Mouse (Mus musculus): Measurements from ENCODE around the gene Tmem91. TPM values are rescaled to one million over a fixed set of nuclear protein-coding genes. Genes with fewer than 3 reads are reported as not detected.

Gene Tmem91
- polyA plus RNA-seq, 1 experiment = 0.18 TPM

- H3K79me2 ChIP-seq (ENCODE audit: control insufficient read depth, insufficient read depth) = no peaks in the 10 kb centered on the region
- TF ChIP-seq MAX (IDR thresholded peaks at IDR 0.05) = no peak
- H3K4me3 ChIP-seq (ENCODE audit: insufficient read depth, poor library complexity, severe bottlenecking) = no peak overlapping the region
- H3K79me3 ChIP-seq (ENCODE audit: low read depth) = peaks cover 2% of the 10 kb centered on the region
- no peaks in the 10 kb centered on the region for H3K27me3 ChIP-seq (ENCODE audit: control insufficient read depth, insufficient read depth, insufficient read length)
- peaks cover 17% of the 10 kb centered on the region for H3K36me3 ChIP-seq (ENCODE audit: control insufficient read depth, insufficient read depth)
- H3ac ChIP-seq (ENCODE audit: control insufficient read depth, insufficient read length, low read depth) = no peak overlapping the region
Measured at GRCm38 (mm10) chr7:25666381-25666780, 8.6 kb downstream of the Tmem91 start.

GRCm38 (mm10) chr7:25658657-25659472 lies 16.1 kb downstream of the Tmem91 start, which contains the start of the genes Bckdha and Exosc5:
Gene Bckdha, minus strand, starts transcription at chr7:25658981.
Gene Exosc5, plus strand, starts transcription at chr7:25659164.
- Histone ChIP-seq H3K4me3 (ENCODE audit: insufficient read depth, poor library complexity, severe bottlenecking) (peak within 1 kb of the TSS; percentile 53), H3ac (ENCODE audit: control insufficient read depth, insufficient read length, low read depth) (peak within 1 kb of the TSS; percentile 62), H3K79me2 (ENCODE audit: control insufficient read depth, insufficient read depth) (peaks cover 23% of the 10 kb centered on the region), H3K79me3 (ENCODE audit: low read depth) (peaks cover 7% of the 10 kb centered on the region), H3K27me3 (ENCODE audit: control insufficient read depth, insufficient read depth, insufficient read length) (no peaks in the 10 kb centered on the region), H3K36me3 (ENCODE audit: control insufficient read depth, insufficient read depth) (peaks cover 5% of the 10 kb centered on the region)
- TF ChIP-seq USF1 (IDR thresholded peaks at IDR 0.05; ENCODE audit: low read depth) (peak; percentile 49), MAX (IDR thresholded peaks at IDR 0.05) (peak; percentile 99), MYOG (IDR thresholded peaks at IDR 0.05; ENCODE audit: control insufficient read depth, extremely low read depth, insufficient read length) (no peak)

- Histone ChIP-seq H3K4me3 (ENCODE audit: insufficient read depth, poor library complexity, severe bottlenecking) (no peak overlapping the region), H3ac (ENCODE audit: control insufficient read depth, insufficient read length, low read depth) (no peak overlapping the region), H3K79me3 (ENCODE audit: low read depth) (peaks cover 7% of the 10 kb centered on the region), H3K36me3 (ENCODE audit: control insufficient read depth, insufficient read depth) (no peaks in the 10 kb centered on the region), H3K27me3 (ENCODE audit: control insufficient read depth, insufficient read depth, insufficient read length) (no peaks in the 10 kb centered on the region), H3K79me2 (ENCODE audit: control insufficient read depth, insufficient read depth) (peaks cover 23% of the 10 kb centered on the region)
- TF ChIP-seq MAX (IDR thresholded peaks at IDR 0.05) (no peak), MYOD1 (IDR thresholded peaks at IDR 0.05; ENCODE audit: control insufficient read depth, insufficient read length, low read depth) (no peak), FOSL1 (IDR thresholded peaks at IDR 0.05; ENCODE audit: insufficient read depth, low read length, poor library complexity, severe bottlenecking) (no peak), USF1 (IDR thresholded peaks at IDR 0.05; ENCODE audit: low read depth) (no peak), MYOG (IDR thresholded peaks at IDR 0.05; ENCODE audit: control insufficient read depth, extremely low read depth, insufficient read length) (no peak), CEBPB (IDR thresholded peaks at IDR 0.05; ENCODE audit: low read depth) (no peak), CTCF (IDR thresholded peaks at IDR 0.05; ENCODE audit: control insufficient read depth, insufficient read depth, insufficient read length) (no peak)
Measured at GRCm38 (mm10) chr7:25657785-25658184, 17.2 kb downstream of the Tmem91 start.

- Histone ChIP-seq H3K36me3 (ENCODE audit: control insufficient read depth, insufficient read depth) (no peaks in the 10 kb centered on the region), H3K79me2 (ENCODE audit: control insufficient read depth, insufficient read depth) (peaks cover 18% of the 10 kb centered on the region), H3K4me3 (ENCODE audit: insufficient read depth, poor library complexity, severe bottlenecking) (no peak overlapping the region), H3K27me3 (ENCODE audit: control insufficient read depth, insufficient read depth, insufficient read length) (no peaks in the 10 kb centered on the region), H3K79me3 (ENCODE audit: low read depth) (peaks cover 5% of the 10 kb centered on the region), H3ac (ENCODE audit: control insufficient read depth, insufficient read length, low read depth) (no peak overlapping the region)
- no peak for TF ChIP-seq USF1 (IDR thresholded peaks at IDR 0.05; ENCODE audit: low read depth)
- no peak for TF ChIP-seq CEBPB (IDR thresholded peaks at IDR 0.05; ENCODE audit: low read depth)
- TF ChIP-seq FOSL1 (IDR thresholded peaks at IDR 0.05; ENCODE audit: insufficient read depth, low read length, poor library complexity, severe bottlenecking) = no peak
- no peak for TF ChIP-seq CTCF (IDR thresholded peaks at IDR 0.05; ENCODE audit: control insufficient read depth, insufficient read depth, insufficient read length)
Measured at GRCm38 (mm10) chr7:25655601-25656428, 19.2 kb downstream of the Tmem91 start.

GRCm38 (mm10) chr7:25652244-25652759 lies 22.7 kb downstream of the Tmem91 start:
- H3K4me3 ChIP-seq (ENCODE audit: insufficient read depth, poor library complexity, severe bottlenecking) = no peak overlapping the region
- no peaks in the 10 kb centered on the region for H3K27me3 ChIP-seq (ENCODE audit: control insufficient read depth, insufficient read depth, insufficient read length)
- no peaks in the 10 kb centered on the region for H3K79me3 ChIP-seq (ENCODE audit: low read depth)
- TF ChIP-seq USF1 (IDR thresholded peaks at IDR 0.05; ENCODE audit: low read depth) (no peak), MYOG (IDR thresholded peaks at IDR 0.05; ENCODE audit: control insufficient read depth, extremely low read depth, insufficient read length) (no peak), MYOD1 (IDR thresholded peaks at IDR 0.05; ENCODE audit: control insufficient read depth, insufficient read length, low read depth) (no peak), CTCF (IDR thresholded peaks at IDR 0.05; ENCODE audit: control insufficient read depth, insufficient read depth, insufficient read length) (no peak), CEBPB (IDR thresholded peaks at IDR 0.05; ENCODE audit: low read depth) (no peak)
- H3ac ChIP-seq (ENCODE audit: control insufficient read depth, insufficient read length, low read depth) = no peak overlapping the region
- no peaks in the 10 kb centered on the region for H3K79me2 ChIP-seq (ENCODE audit: control insufficient read depth, insufficient read depth)
- H3K36me3 ChIP-seq (ENCODE audit: control insufficient read depth, insufficient read depth) = no peaks in the 10 kb centered on the region

DNA sequence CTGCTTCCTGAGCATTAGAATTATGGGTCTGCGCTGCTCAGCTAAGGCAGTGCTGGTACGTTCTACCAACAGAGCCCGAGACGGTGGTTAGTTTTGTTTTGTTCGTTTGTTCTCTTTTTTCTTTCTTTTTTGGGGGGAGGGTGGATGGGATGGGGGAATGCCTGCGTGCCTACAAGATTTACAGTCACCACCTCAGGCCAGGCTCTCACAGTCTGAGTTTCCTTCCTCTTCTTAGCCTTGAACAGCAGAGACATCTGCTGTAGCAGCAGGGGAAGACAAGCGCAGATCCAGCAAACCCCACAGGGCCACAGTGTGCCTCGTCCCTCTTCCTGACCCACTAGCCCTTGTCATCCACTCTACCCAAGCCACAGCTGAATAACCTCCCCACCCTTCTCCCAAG lies 23.7 kb downstream of the Tmem91 start:
- Histone ChIP-seq H3K27me3 (ENCODE audit: control insufficient read depth, insufficient read depth, insufficient read length) (no peaks in the 10 kb centered on the region), H3K4me3 (ENCODE audit: insufficient read depth, poor library complexity, severe bottlenecking) (no peak overlapping the region), H3K36me3 (ENCODE audit: control insufficient read depth, insufficient read depth) (no peaks in the 10 kb centered on the region), H3K79me2 (ENCODE audit: control insufficient read depth, insufficient read depth) (no peaks in the 10 kb centered on the region), H3K79me3 (ENCODE audit: low read depth) (no peaks in the 10 kb centered on the region), H3ac (ENCODE audit: control insufficient read depth, insufficient read length, low read depth) (no peak overlapping the region)
- TF ChIP-seq USF1 (IDR thresholded peaks at IDR 0.05; ENCODE audit: low read depth) (no peak), MYOD1 (IDR thresholded peaks at IDR 0.05; ENCODE audit: control insufficient read depth, insufficient read length, low read depth) (no peak), MYOG (IDR thresholded peaks at IDR 0.05; ENCODE audit: control insufficient read depth, extremely low read depth, insufficient read length) (no peak), FOSL1 (IDR thresholded peaks at IDR 0.05; ENCODE audit: insufficient read depth, low read length, poor library complexity, severe bottlenecking) (no peak), CEBPB (IDR thresholded peaks at IDR 0.05; ENCODE audit: low read depth) (no peak), CTCF (IDR thresholded peaks at IDR 0.05; ENCODE audit: control insufficient read depth, insufficient read depth, insufficient read length) (no peak)
